Mouse (Mus musculus) liver, postnatal 0 days (tissue): Measurements from ENCODE around the gene Cnpy1. TPM values are rescaled to one million over a fixed set of nuclear protein-coding genes. Genes with fewer than 3 reads are reported as not detected.

ENCODE experiments used
- ATAC-seq: fragments of 200-750 bp; cut with Nextera tagmentation; 2 replicates; pipeline ENCODE4 v1.8.0; 2017; ENCODE audit warnings: mild to moderate bottlenecking, moderate library complexity
- DNase-seq: peaks from one replicate; pipeline ENCODE4 v3.0.0-alpha.2; 2016
- H3K27ac ChIP-seq: fragments of 300-500 bp; sonication (generic); 2 replicates; pipeline ENCODE4 v1.5.1; 2014; ENCODE audit warnings: antibody characterized with exemption, moderate library complexity, mild to moderate bottlenecking, low read depth
- H3K27me3 ChIP-seq: fragments of 300-500 bp; sonication (generic); 2 replicates; pipeline ENCODE4 v1.6.1; 2014; ENCODE audit warnings: low read length, control low read depth, mixed read lengths; ENCODE audit not compliant: insufficient read depth
- H3K36me3 ChIP-seq: fragments of 300-500 bp; sonication (generic); replicated peaks from 2 replicates; pipeline ENCODE4 v1.6.1; 2014; ENCODE audit warnings: mild to moderate bottlenecking, control low read depth, low read length, moderate library complexity, mixed read lengths; ENCODE audit not compliant: insufficient read depth
- H3K4me1 ChIP-seq: fragments of 300-500 bp; sonication (generic); 2 replicates; pipeline ENCODE4 v1.6.1; 2014; ENCODE audit warnings: antibody characterized with exemption, mild to moderate bottlenecking, control low read depth; ENCODE audit not compliant: insufficient read depth
- H3K4me2 ChIP-seq: fragments of 300-500 bp; sonication (generic); 2 replicates; pipeline ENCODE4 v1.6.1; 2014; ENCODE audit warnings: low read depth, mild to moderate bottlenecking, low read length, moderate library complexity, mixed read lengths
- H3K4me3 ChIP-seq: fragments of 300-500 bp; sonication (generic); 2 replicates; pipeline ENCODE4 v1.5.1; 2014; ENCODE audit warnings: low read depth, low read length
- H3K9ac ChIP-seq: fragments of 300-500 bp; sonication (generic); replicated peaks from 2 replicates; pipeline ENCODE4 v1.6.1; 2014; ENCODE audit warnings: mild to moderate bottlenecking, moderate library complexity
- H3K9me3 ChIP-seq: fragments of 300-500 bp; sonication (generic); 2 replicates; pipeline ENCODE4 v1.6.1; 2016; ENCODE audit warnings: mild to moderate bottlenecking, control low read depth, low read length, mixed read lengths
- CTCF ChIP-seq: sonication (generic); IDR thresholded peaks from 2 replicates; pipeline ENCODE4 v1.5.1; 2016; ENCODE audit warnings: antibody characterized with exemption, low read depth
- EP300 ChIP-seq: IDR thresholded peaks from 2 replicates; pipeline ENCODE4 v1.6.1; 2016; ENCODE audit warnings: antibody characterized with exemption, low read depth, mild to moderate bottlenecking
- whole genome bisulfite sequencing: fragments of 180-500 bp; shearing (Covaris S2); extraction: QIAGEN DNeasy Blood & Tissue Kit; methylation state at CpG from one replicate; pipeline ENCODE4 v1.1.7; 2014; ENCODE audit not compliant: insufficient replicate concordance; 5-methylcytosine and 5-hydroxymethylcytosine counted together
- polyA plus RNA-seq: library from polyadenylated mRNA; unstranded; fragments of >200 nt; fragmentation: Nextera tagmentation; extraction: Ambion mirVana; gene quantifications from 2 replicates; pipeline ENCODE4 v1.2.1, GENCODE M21; 2015

The Cnpy1 gene
- polyA plus RNA-seq, 1 experiment from 2014 or later, result not detected

- Histone ChIP-seq H3K36me3 (no peaks in the 10 kb centered on the region), H3K4me3 (no peak overlapping the region), H3K4me2 (no peak overlapping the region), H3K27me3 (peaks cover 10% of the 10 kb centered on the region; the same call in 1 of the 2 replicates), H3K27ac (no peak overlapping the region), H3K4me1 (no peaks in the 10 kb centered on the region), H3K9ac (no peak overlapping the region), H3K9me3 (no peaks in the 10 kb centered on the region)
- 45% methylated on average over 3 of the region's 3 CpGs for WGBS
- ATAC-seq (no peak), DNase-seq (no peak)
- TF ChIP-seq CTCF, result no peak
Measured at GRCm38 (mm10) chr5:28191201-28192098, 54.2 kb downstream of the Cnpy1 start.

DNA sequence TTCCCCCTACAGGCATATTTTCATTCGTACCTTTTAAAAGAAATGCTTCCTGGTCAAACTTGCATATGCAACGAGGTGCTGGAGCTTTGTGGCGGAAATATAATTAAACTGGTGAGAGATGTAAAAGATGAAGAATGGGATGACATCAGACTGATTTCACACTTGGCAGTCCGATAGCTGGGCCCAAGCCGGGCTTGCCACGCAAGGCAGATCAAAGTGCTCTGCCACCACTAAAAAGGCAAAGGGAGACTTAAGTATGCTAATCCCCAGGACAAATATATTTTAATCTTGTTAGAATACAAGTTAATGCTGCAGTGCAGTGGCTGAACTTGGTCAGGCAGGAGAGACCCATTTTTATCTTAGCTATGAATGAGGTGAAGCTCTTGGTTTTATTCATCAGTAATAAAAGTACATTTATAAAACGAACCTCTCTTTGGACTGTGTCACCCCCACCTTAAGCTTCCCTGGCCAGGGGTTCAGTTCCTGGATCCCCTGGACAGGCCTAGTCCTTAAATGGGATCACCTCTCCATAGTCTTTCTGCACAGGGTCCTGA is 66.3 kb downstream of the Cnpy1 start:
- no peak for TF ChIP-seq CTCF
- no peak for TF ChIP-seq EP300
- DNase-seq (no peak), ATAC-seq (no peak)
- Histone ChIP-seq H3K27me3 (peaks cover 44% of the 10 kb centered on the region), H3K9ac (no peak overlapping the region), H3K36me3 (no peaks in the 10 kb centered on the region), H3K4me3 (no peak overlapping the region), H3K27ac (no peak overlapping the region), H3K4me2 (no peak overlapping the region), H3K4me1 (no peaks in the 10 kb centered on the region), H3K9me3 (no peaks in the 10 kb centered on the region)
- 41% methylated on average over 7 of the region's 7 CpGs for WGBS

- no peaks in the 10 kb centered on the region for H3K9me3 ChIP-seq
- no peak overlapping the region for H3K4me2 ChIP-seq
- no peak overlapping the region for H3K27ac ChIP-seq
- H3K4me1 ChIP-seq, result no peaks in the 10 kb centered on the region
- DNase-seq, result no peak
- ATAC-seq, result no peak
- TF ChIP-seq CTCF, result no peak
- no peak for TF ChIP-seq EP300
- H3K27me3 ChIP-seq, result peaks cover 53% of the 10 kb centered on the region
- H3K9ac ChIP-seq, result no peak overlapping the region
- no peak overlapping the region for H3K4me3 ChIP-seq
- 20% methylated on average over 5 of the region's 5 CpGs for WGBS
- no peaks in the 10 kb centered on the region for H3K36me3 ChIP-seq
Measured at GRCm38 (mm10) chr5:28178322-28178721, 67.3 kb downstream of the Cnpy1 start.

GRCm38 (mm10) chr5:28176585-28176984 is 69.0 kb downstream of the Cnpy1 start:
- Histone ChIP-seq H3K27me3 (peaks cover 67% of the 10 kb centered on the region), H3K4me1 (no peaks in the 10 kb centered on the region), H3K4me2 (no peak overlapping the region), H3K9me3 (no peaks in the 10 kb centered on the region), H3K36me3 (no peaks in the 10 kb centered on the region), H3K4me3 (no peak overlapping the region), H3K27ac (no peak overlapping the region), H3K9ac (no peak overlapping the region)
- no peak for ATAC-seq
- DNase-seq, result no peak
- TF ChIP-seq EP300, result no peak
- TF ChIP-seq CTCF, result no peak
- 4% methylated on average over 2 of the region's 2 CpGs for WGBS

- no peak for DNase-seq
- no peak overlapping the region for H3K9ac ChIP-seq
- H3K27me3 ChIP-seq, result peaks cover 71% of the 10 kb centered on the region
- TF ChIP-seq EP300, result no peak
- H3K9me3 ChIP-seq, result no peaks in the 10 kb centered on the region
- H3K27ac ChIP-seq, result no peak overlapping the region
- H3K4me1 ChIP-seq, result no peaks in the 10 kb centered on the region
- H3K4me2 ChIP-seq, result no peak overlapping the region
- H3K36me3 ChIP-seq, result no peaks in the 10 kb centered on the region
- WGBS, result 9% methylated on average over 4 of the region's 4 CpGs
- H3K4me3 ChIP-seq, result no peak overlapping the region
- no peak for ATAC-seq
Measured at GRCm38 (mm10) chr5:28176023-28176422, 69.6 kb downstream of the Cnpy1 start.

DNA sequence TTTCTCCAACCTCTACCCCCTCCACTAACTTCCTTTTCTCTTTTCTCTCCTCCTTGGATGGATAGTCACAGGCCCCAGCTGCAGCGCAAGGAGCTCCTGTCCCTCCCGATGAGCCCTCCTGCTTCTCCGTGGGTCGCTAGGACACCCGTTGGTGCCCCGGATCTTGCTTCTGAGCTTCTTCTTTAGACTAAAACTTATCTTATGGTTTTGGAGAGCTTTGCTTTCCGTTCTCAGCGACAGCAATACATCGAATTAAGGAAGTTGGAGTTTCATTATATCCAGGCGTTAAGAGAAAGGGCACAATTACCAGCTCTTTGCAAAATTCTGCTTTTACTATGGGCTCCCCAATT is 70.1 kb downstream of the Cnpy1 start:
- H3K9me3 ChIP-seq, result no peaks in the 10 kb centered on the region
- no peak for TF ChIP-seq EP300
- no peak for TF ChIP-seq CTCF
- H3K27ac ChIP-seq, result no peak overlapping the region
- no peaks in the 10 kb centered on the region for H3K36me3 ChIP-seq
- no peak for ATAC-seq
- H3K4me2 ChIP-seq, result no peak overlapping the region
- no peak overlapping the region for H3K9ac ChIP-seq
- H3K27me3 ChIP-seq, result peaks cover 75% of the 10 kb centered on the region
- DNase-seq, result no peak
- WGBS, result 3% methylated on average over 10 of the region's 10 CpGs
- H3K4me1 ChIP-seq, result no peaks in the 10 kb centered on the region
- H3K4me3 ChIP-seq, result no peak overlapping the region
